8 mouse cellular contexts compared by ENCODE assay signal in the genomic region with DNA sequence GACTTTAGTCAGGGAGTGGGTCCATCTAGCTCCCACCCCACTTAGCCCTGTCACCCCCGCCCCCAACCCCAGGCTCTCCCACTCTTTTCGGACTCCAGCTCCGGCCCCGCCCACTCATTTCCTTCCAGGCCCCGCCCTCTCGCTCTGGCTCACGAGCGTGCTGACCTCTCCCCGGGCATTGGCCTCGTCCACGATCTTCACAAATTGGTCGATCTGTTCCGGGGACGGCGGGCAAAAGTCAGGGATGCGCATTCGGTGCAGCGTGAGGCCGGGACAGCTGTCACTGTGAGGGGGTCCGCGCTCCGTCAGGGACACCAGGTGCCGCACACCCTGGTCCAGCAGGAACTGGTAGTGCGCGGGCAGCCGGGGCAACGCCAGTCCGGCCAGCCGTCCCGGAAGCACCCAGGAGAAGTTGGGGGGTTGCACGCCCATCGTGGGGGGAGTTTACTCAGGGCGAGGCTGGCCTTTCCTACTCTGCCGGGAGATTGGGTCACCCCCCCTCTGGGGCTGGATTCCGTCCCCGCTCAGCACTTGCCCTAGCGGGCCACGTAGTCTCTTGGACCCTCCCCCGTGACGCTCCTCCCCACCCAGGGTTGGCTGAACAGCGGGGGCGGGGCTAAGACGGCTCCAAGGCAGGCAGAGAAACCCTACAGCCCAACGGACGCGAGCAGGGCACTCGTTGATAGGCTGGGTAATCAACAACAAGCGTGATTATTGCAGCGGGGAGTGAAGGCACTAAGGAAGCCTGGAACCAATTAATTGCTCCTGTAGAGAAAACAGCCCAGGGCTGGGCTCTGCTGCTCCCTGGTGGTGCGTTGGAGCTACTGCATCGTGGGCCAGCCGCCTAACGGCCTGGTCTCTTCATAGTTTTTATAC. TPM values are rescaled to one million over a fixed set of nuclear protein-coding genes. Genes with fewer than 3 reads are reported as not detected.
DNase-seq lines count a peak whose midpoint lies in the region; ATAC-seq and TF ChIP-seq lines count a peak whose summit lies in the region.

A gene (minus strand): TSS at position 512 of the 876 bp plus-strand sequence.

- H3K36me3 ChIP-seq in embryonic facial prominence, embryonic 15.5 days, result no peaks in the 10 kb centered on the region
- H3K36me3 ChIP-seq in limb, embryonic 14.5 days (ENCODE audit: control insufficient read depth, insufficient read depth, low read length), result no peaks in the 10 kb centered on the region
- H3K36me3 ChIP-seq in midbrain, postnatal 0 days (ENCODE audit: insufficient read depth, low read length), result no peaks in the 10 kb centered on the region

- H3K4me3 ChIP-seq in bone marrow, adult 2 months (replicated peaks; ENCODE audit: control insufficient read depth, low read depth, low read length), result peak within 1 kb of the TSS; percentile 84
- peak within 1 kb of the TSS; percentile 77 for H3K4me3 ChIP-seq in embryonic facial prominence, embryonic 15.5 days (replicated peaks)
- H3K4me3 ChIP-seq in limb, embryonic 14.5 days (replicated peaks; ENCODE audit: low read length), result peak within 1 kb of the TSS; percentile 67
- peak within 1 kb of the TSS; percentile 68 for H3K4me3 ChIP-seq in midbrain, postnatal 0 days (ENCODE audit: low read depth, low read length)

- TF ChIP-seq CTCF in bone marrow, adult 2 months (IDR thresholded peaks at IDR 0.05; ENCODE audit: control insufficient read depth, insufficient read depth, low read length), result peak; percentile 83
- TF ChIP-seq CTCF in midbrain, postnatal 0 days (IDR thresholded peaks at IDR 0.05), result peak; percentile 99

- under 1% methylated on average over 53 of the region's 53 CpGs for WGBS in bone marrow, adult 2 months
- WGBS in embryonic facial prominence, embryonic 15.5 days, result under 1% methylated on average over 53 of the region's 53 CpGs
- 4% methylated on average over 41 of the region's 53 CpGs for WGBS in limb, embryonic 14.5 days
- WGBS in midbrain, postnatal 0 days, result under 1% methylated on average over 53 of the region's 53 CpGs

- H3K9ac ChIP-seq in embryonic facial prominence, embryonic 15.5 days, result peak within 1 kb of the TSS; percentile 64
- peak within 1 kb of the TSS; percentile 72 for H3K9ac ChIP-seq in limb, embryonic 14.5 days (ENCODE audit: low read depth, low read length, severe bottlenecking)
- peak within 1 kb of the TSS; percentile 64 for H3K9ac ChIP-seq in midbrain, postnatal 0 days (replicated peaks; ENCODE audit: low read length, poor library complexity, severe bottlenecking)

- peak within 1 kb of the TSS; percentile 90 for H3K4me2 ChIP-seq in embryonic facial prominence, embryonic 15.5 days (replicated peaks)
- H3K4me2 ChIP-seq in limb, embryonic 14.5 days (replicated peaks; ENCODE audit: low read depth, low read length, severe bottlenecking), result peak within 1 kb of the TSS; percentile 73
- H3K4me2 ChIP-seq in midbrain, postnatal 0 days (ENCODE audit: low read depth, low read length, poor library complexity, severe bottlenecking), result peak within 1 kb of the TSS; percentile 96

- peak within 1 kb of the TSS; percentile 35 for H3K27ac ChIP-seq in bone marrow, adult 2 months (ENCODE audit: control insufficient read depth, insufficient read depth, low read depth, low read length, poor library complexity)
- H3K27ac ChIP-seq in embryonic facial prominence, embryonic 15.5 days (replicated peaks), result peak within 1 kb of the TSS; percentile 94
- peak within 1 kb of the TSS; percentile 76 for H3K27ac ChIP-seq in limb, embryonic 14.5 days (replicated peaks; ENCODE audit: low read depth, low read length)
- peak within 1 kb of the TSS; percentile 74 for H3K27ac ChIP-seq in midbrain, postnatal 0 days (ENCODE audit: low read depth, low read length)

- H3K27me3 ChIP-seq in embryonic facial prominence, embryonic 15.5 days, result no peaks in the 10 kb centered on the region
- H3K27me3 ChIP-seq in limb, embryonic 14.5 days (ENCODE audit: control insufficient read depth, insufficient read depth, low read length), result no peaks in the 10 kb centered on the region
- H3K27me3 ChIP-seq in midbrain, postnatal 0 days (ENCODE audit: insufficient read depth, low read length), result no peaks in the 10 kb centered on the region

- DNase-seq in 416B (ENCODE audit: low read depth), result peak; percentile 99
- peak; percentile 97 for DNase-seq in heart, adult 8-10 months (ENCODE audit: low spot score)
- DNase-seq in kidney, adult 9 months, result peak; percentile 98
- peak; percentile 96 for DNase-seq in limb, embryonic 14.5 days (ENCODE audit: low spot score)
- DNase-seq in midbrain, postnatal 0 days (ENCODE audit: low spot score), result peak; percentile 98
- peak; percentile 76 to 82 for DNase-seq in spleen, postnatal 14 days (ENCODE audit: low spot score in 2 of 2)

- peak; percentile 50; the same call in 1 of the 2 replicates for TF ChIP-seq POLR2A in bone marrow, adult 2 months (IDR thresholded peaks at IDR 0.05; ENCODE audit: borderline replicate concordance, control insufficient read depth, low read depth, low read length)
- 0 out of 2 replicates have a peak, but pooled peaks have one; percentile 27 for TF ChIP-seq POLR2A in limb, embryonic 14.5 days (IDR thresholded peaks at IDR 0.05; ENCODE audit: borderline replicate concordance, extremely low read depth, insufficient read depth, insufficient read length)

- ATAC-seq in embryonic facial prominence, embryonic 15.5 days (ENCODE audit: insufficient number of reproducible peaks, low FRiP score, low TSS enrichment, low read depth), result peak; percentile 98
- ATAC-seq in limb, embryonic 14.5 days (ENCODE audit: low FRiP score, low read depth), result peak; percentile 98
- ATAC-seq in midbrain, postnatal 0 days (ENCODE audit: low FRiP score), result peak; percentile 98

- no peaks in the 10 kb centered on the region for H3K9me3 ChIP-seq in embryonic facial prominence, embryonic 15.5 days (replicated peaks)
- no peaks in the 10 kb centered on the region for H3K9me3 ChIP-seq in limb, embryonic 14.5 days (ENCODE audit: control insufficient read depth, low read length)
- H3K9me3 ChIP-seq in midbrain, postnatal 0 days (ENCODE audit: low read length), result no peaks in the 10 kb centered on the region

- no peaks in the 10 kb centered on the region; the same call in 1 of the 2 replicates for H3K4me1 ChIP-seq in bone marrow, adult 2 months (ENCODE audit: control insufficient read depth, insufficient read depth, low read length)
- H3K4me1 ChIP-seq in embryonic facial prominence, embryonic 15.5 days, result peaks cover 9% of the 10 kb centered on the region; the same call in 1 of the 2 replicates
- H3K4me1 ChIP-seq in limb, embryonic 14.5 days (ENCODE audit: control insufficient read depth, insufficient read depth, low read length), result 0 out of 2 replicates have a peak, but pooled peaks cover 3% of the 10 kb centered on the region
- H3K4me1 ChIP-seq in midbrain, postnatal 0 days (ENCODE audit: insufficient read depth, low read length), result no peaks in the 10 kb centered on the region

RNA-seq across cellular contexts. Expression of the gene that starts here (rescaled TPM):
- polyA plus RNA-seq in bone marrow, adult 2 months (2011; ENCODE audit: insufficient read depth, insufficient read length, low replicate concordance, missing spikeins), result 3.2 and 7.2 TPM in 2 replicates
- 13.4 and 13.7 TPM in 2 replicates for polyA plus RNA-seq in embryonic facial prominence, embryonic 15.5 days (2015; fragmentation: Nextera tagmentation; extraction: Ambion mirVana)
- 10 to 100 TPM in 3 of 4 experiments, 1 to 10 TPM in 1; 8.5 to 14.0 (median 11.5) TPM for total RNA-seq in heart, adult 8-10 months (2022)
- polyA plus RNA-seq in limb, embryonic 14.5 days (2012; rRNA removed), result 13.5 and 17.2 TPM in 2 replicates
- polyA plus RNA-seq in limb, embryonic 14.5 days (2014; fragmentation: Nextera tagmentation; extraction: Ambion mirVana), result 11.3 and 12.9 TPM in 2 replicates
- total RNA-seq in midbrain, postnatal 0 days (2014; rRNA removed), result 1.8 and 3.3 TPM in 2 replicates
- polyA plus RNA-seq in midbrain, postnatal 0 days (2015; fragmentation: Nextera tagmentation; extraction: Ambion mirVana), result 7.2 and 8.3 TPM in 2 replicates

Comparison
In these comparisons a context has a peak if more than half of its experiments do, and no peak if none do; other contexts are left out.
1. Peak in every context shown above with its lines: DNase-seq, ATAC-seq, H3K4me3 ChIP-seq and H3K27ac ChIP-seq.
2. H3K27ac ChIP-seq: peak in every context shown above with its lines; median percentile 94 in embryonic facial prominence, embryonic 15.5 days; 76 in limb, embryonic 14.5 days; 74 in midbrain, postnatal 0 days; 35 in bone marrow, adult 2 months.